Mouse (Mus musculus) liver, adult 2 months (tissue): ENCODE measurements around the gene Fgg.

ENCODE experiments used
- CTCF ChIP-seq: fragments of 200-500 bp; IDR thresholded peaks from 2 replicates; pipeline ENCODE4 v1.5.1; 2011; ENCODE audit warnings: low read depth, low read length, control low read depth
- POLR2A ChIP-seq: fragments of 200-500 bp; IDR thresholded peaks from 2 replicates; pipeline ENCODE4 v1.6.1; 2011; ENCODE audit warnings: low read length, control low read depth; ENCODE audit not compliant: insufficient read depth; ENCODE audit errors: extremely low read depth

GRCm38 (mm10) chr3:83055281-83056038 lies 47.9 kb downstream of the Fgg start, which contains the start of gene Plrg1:
- no peak for TF ChIP-seq CTCF
- TF ChIP-seq POLR2A = 0 out of 2 replicates have a peak, but pooled peaks have one; percentile 38
